Mouse (Mus musculus): ENCODE results near the gene Ntm. TPM values are rescaled to one million over a fixed set of nuclear protein-coding genes. Genes with fewer than 3 reads are reported as not detected.

Ntm gene
- polyA plus RNA-seq, 1 experiment from 2014 or later: 125 TPM

GRCm38 (mm10) chr9:29409216-29409907 is 553.6 kb downstream of the Ntm start:
- Histone ChIP-seq H3K4me3 (replicated peaks) (peak overlapping the region; percentile 49), H3K27ac (no peak overlapping the region), H3K27me3 (peaks cover 32% of the 10 kb centered on the region), H3K4me2 (replicated peaks) (peak overlapping the region; percentile 81), H3K9ac (replicated peaks) (no peak overlapping the region), H3K36me3 (no peaks in the 10 kb centered on the region), H3K4me1 (replicated peaks) (peaks cover 29% of the 10 kb centered on the region), H3K9me3 (no peaks in the 10 kb centered on the region)
- WGBS: 53% methylated on average over 8 of the region's 8 CpGs
- no peak for ATAC-seq

DNA sequence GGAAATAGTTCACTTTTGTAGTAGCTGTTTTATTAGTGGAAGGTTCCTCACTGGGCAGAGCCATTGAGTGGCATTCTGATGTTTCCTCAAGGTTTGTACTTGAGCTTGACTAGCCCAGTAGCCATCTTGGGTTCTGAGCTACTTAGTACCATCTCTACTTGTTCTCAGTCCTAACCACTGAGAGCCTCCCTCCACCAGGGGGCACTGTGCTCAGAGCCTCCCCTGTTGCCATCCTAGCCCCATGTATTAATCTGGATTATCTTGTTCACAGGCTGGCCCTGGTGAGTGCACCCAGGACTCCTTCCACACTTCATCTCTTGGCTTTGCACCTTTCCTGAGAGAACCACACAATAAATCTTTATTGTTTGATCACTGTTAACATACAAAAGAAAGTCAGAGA is 555.0 kb downstream of the Ntm start:
- peaks cover 20% of the 10 kb centered on the region for H3K27me3 ChIP-seq
- H3K4me2 ChIP-seq (replicated peaks): no peak overlapping the region
- H3K9me3 ChIP-seq: no peaks in the 10 kb centered on the region
- H3K9ac ChIP-seq (replicated peaks): no peak overlapping the region
- no peak for ATAC-seq
- H3K27ac ChIP-seq: no peak overlapping the region
- no peaks in the 10 kb centered on the region for H3K36me3 ChIP-seq
- no peak overlapping the region for H3K4me3 ChIP-seq (replicated peaks)
- peaks cover 25% of the 10 kb centered on the region for H3K4me1 ChIP-seq (replicated peaks)

- Histone ChIP-seq H3K27me3 (peaks cover 20% of the 10 kb centered on the region), H3K4me1 (replicated peaks) (peaks cover 19% of the 10 kb centered on the region), H3K9me3 (no peaks in the 10 kb centered on the region), H3K36me3 (no peaks in the 10 kb centered on the region), H3K27ac (no peak overlapping the region), H3K9ac (replicated peaks) (no peak overlapping the region), H3K4me3 (replicated peaks) (no peak overlapping the region), H3K4me2 (replicated peaks) (no peak overlapping the region)
- ATAC-seq: no peak
- 92% methylated on average over 2 of the region's 2 CpGs for WGBS
Measured at GRCm38 (mm10) chr9:29406973-29407372, 556.0 kb downstream of the Ntm start.

- ATAC-seq: no peak
- H3K4me3 ChIP-seq (replicated peaks): no peak overlapping the region
- no peaks in the 10 kb centered on the region for H3K9me3 ChIP-seq
- no peaks in the 10 kb centered on the region for H3K36me3 ChIP-seq
- H3K27ac ChIP-seq: no peak overlapping the region
- WGBS: 95% methylated on average over 1 of the region's 1 CpGs
- H3K4me1 ChIP-seq (replicated peaks): peaks cover 15% of the 10 kb centered on the region
- H3K4me2 ChIP-seq (replicated peaks): no peak overlapping the region
- peaks cover 17% of the 10 kb centered on the region for H3K27me3 ChIP-seq
- H3K9ac ChIP-seq (replicated peaks): no peak overlapping the region
Measured at GRCm38 (mm10) chr9:29406046-29406445, 556.9 kb downstream of the Ntm start.

- 86% methylated on average over 8 of the region's 8 CpGs for WGBS
- no peak overlapping the region for H3K4me2 ChIP-seq (replicated peaks)
Measured at GRCm38 (mm10) chr9:29400151-29400550, 562.8 kb downstream of the Ntm start.

DNA sequence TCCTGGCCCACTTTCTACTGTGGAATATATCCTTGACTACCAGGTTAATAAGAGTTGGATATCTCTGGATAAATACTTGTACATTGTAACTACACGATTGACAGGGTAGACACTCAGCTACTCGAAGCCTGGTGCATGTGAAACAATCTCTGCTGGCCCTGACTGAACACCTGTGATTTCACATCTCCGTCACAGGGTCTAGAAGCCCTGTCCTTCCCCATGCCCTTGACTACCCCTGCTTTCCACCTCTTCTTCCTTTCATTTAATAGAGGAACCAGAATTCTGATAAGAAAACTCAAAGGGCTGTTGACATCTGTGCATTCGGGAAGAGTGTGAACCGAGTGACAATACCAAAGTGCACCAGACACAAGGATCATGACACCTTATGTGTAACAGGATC is 566.8 kb downstream of the Ntm start:
- Histone ChIP-seq H3K36me3 (no peaks in the 10 kb centered on the region), H3K9ac (replicated peaks) (no peak overlapping the region), H3K4me3 (replicated peaks) (no peak overlapping the region), H3K4me1 (replicated peaks) (0 out of 2 replicates have a peak, but pooled peaks cover 2% of the 10 kb centered on the region), H3K27me3 (no peaks in the 10 kb centered on the region), H3K27ac (no peak overlapping the region), H3K4me2 (replicated peaks) (no peak overlapping the region), H3K9me3 (no peaks in the 10 kb centered on the region)
- 93% methylated on average over 5 of the region's 5 CpGs for WGBS
- no peak for ATAC-seq

More at GRCm38 (mm10) chr9:29400151-29400550, 562.8 kb downstream of the Ntm start:
- Histone ChIP-seq H3K9ac (replicated peaks) (no peak overlapping the region), H3K4me3 (replicated peaks) (no peak overlapping the region), H3K36me3 (no peaks in the 10 kb centered on the region), H3K9me3 (no peaks in the 10 kb centered on the region), H3K27ac (no peak overlapping the region), H3K4me1 (replicated peaks) (no peaks in the 10 kb centered on the region), H3K27me3 (no peaks in the 10 kb centered on the region)
- no peak for ATAC-seq

DNA sequence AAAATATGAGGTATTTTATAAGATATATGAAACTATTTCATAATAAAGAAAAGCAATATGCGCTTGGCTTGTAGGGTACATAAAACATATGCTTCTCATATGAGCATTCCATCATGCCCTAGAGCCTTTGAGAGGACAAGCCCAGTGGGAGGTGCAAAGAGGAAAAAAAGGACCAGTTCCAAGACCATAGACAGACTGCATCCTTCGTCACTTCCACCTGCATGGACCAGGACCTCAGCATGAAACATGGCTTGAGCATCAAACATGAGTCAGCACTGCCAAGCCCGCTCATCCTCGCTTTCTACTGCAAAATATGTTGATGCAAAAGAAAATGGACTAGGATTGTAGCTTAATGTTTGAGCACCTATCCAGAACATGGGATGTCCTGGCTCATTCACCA is 569.8 kb downstream of the Ntm start:
- Histone ChIP-seq H3K4me2 (replicated peaks) (no peak overlapping the region), H3K27me3 (no peaks in the 10 kb centered on the region), H3K36me3 (no peaks in the 10 kb centered on the region), H3K27ac (no peak overlapping the region), H3K9ac (replicated peaks) (no peak overlapping the region), H3K4me1 (replicated peaks) (0 out of 2 replicates have a peak, but pooled peaks cover 2% of the 10 kb centered on the region), H3K9me3 (no peaks in the 10 kb centered on the region), H3K4me3 (replicated peaks) (no peak overlapping the region)
- no peak for ATAC-seq
- 90% methylated on average over 4 of the region's 4 CpGs for WGBS

DNA sequence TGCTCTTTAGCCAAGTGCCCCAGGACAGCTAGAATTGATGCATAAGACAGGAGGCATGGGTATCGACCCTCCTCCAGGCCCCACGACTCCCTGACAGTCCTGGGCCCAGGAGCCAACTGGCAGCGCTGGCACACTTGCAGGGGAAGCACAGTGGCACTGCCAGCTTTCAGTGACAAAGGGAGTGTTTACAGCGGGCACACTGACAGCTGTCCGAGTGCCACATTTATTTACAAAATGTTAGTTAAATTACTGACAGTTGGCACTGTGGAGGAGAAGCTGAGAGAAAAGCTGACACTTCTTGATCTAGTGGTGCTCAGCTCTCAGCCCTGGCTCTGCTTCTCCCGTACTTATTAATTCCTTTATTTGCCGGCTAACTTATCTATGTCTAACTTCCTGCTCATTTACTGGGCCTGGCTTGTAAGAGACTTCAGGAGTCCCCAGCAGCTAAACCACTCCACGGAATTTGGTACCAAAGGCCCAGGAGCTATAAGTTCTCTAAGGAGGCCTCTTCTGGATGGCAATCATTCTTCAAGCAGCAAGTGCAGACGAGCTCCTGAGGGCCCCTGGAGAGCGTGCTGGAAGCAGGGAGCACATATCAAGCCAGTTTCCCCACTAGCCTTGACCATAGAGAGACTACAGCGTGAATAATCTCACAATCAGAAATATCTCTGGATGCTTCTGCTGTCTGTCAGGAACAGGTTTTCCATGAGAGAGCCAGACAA is 572.0 kb downstream of the Ntm start:
- Histone ChIP-seq H3K27ac (no peak overlapping the region), H3K4me1 (replicated peaks) (0 out of 2 replicates have a peak, but pooled peaks cover 2% of the 10 kb centered on the region), H3K4me2 (replicated peaks) (no peak overlapping the region), H3K36me3 (no peaks in the 10 kb centered on the region), H3K9ac (replicated peaks) (no peak overlapping the region), H3K4me3 (replicated peaks) (no peak overlapping the region), H3K9me3 (no peaks in the 10 kb centered on the region), H3K27me3 (no peaks in the 10 kb centered on the region)
- 80% methylated on average over 11 of the region's 11 CpGs for WGBS
- no peak for ATAC-seq

DNA sequence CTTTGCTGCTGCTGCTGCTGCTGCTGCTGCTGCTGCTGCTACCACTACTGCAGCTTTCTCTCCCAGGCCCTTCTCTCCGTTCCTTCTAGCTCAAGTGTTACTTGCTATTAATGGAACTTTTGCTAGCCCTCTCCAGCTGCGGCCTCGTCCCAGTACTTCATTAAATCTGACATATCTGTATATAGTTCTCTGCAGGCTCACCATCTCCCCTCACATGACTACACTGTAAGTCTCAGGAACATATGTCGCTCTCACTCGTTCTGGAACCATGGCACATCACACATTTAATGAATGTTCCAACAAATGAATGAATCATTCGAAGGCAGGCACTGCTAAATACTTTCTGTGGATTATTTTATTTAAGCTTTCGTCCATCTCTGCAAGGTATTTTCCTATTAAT is 573.7 kb downstream of the Ntm start:
- Histone ChIP-seq H3K27ac (no peak overlapping the region), H3K36me3 (no peaks in the 10 kb centered on the region), H3K4me3 (replicated peaks) (no peak overlapping the region), H3K27me3 (no peaks in the 10 kb centered on the region), H3K9ac (replicated peaks) (no peak overlapping the region), H3K9me3 (no peaks in the 10 kb centered on the region), H3K4me2 (replicated peaks) (no peak overlapping the region), H3K4me1 (replicated peaks) (0 out of 2 replicates have a peak, but pooled peaks cover 2% of the 10 kb centered on the region)
- no peak for ATAC-seq
- WGBS: 78% methylated on average over 7 of the region's 7 CpGs

GRCm38 (mm10) chr9:29387136-29387535 is 575.8 kb downstream of the Ntm start:
- 0 out of 2 replicates have a peak, but pooled peaks cover 2% of the 10 kb centered on the region for H3K4me1 ChIP-seq (replicated peaks)
- H3K27me3 ChIP-seq: no peaks in the 10 kb centered on the region; the same call in 1 of the 2 replicates
- no peaks in the 10 kb centered on the region for H3K36me3 ChIP-seq
- H3K9ac ChIP-seq (replicated peaks): no peak overlapping the region
- H3K9me3 ChIP-seq: no peaks in the 10 kb centered on the region
- no peak overlapping the region for H3K27ac ChIP-seq
- no peak for ATAC-seq
- 88% methylated on average over 4 of the region's 4 CpGs for WGBS
- H3K4me2 ChIP-seq (replicated peaks): no peak overlapping the region
- H3K4me3 ChIP-seq (replicated peaks): no peak overlapping the region

- Histone ChIP-seq H3K9ac (replicated peaks) (no peak overlapping the region), H3K36me3 (no peaks in the 10 kb centered on the region), H3K4me1 (replicated peaks) (peaks cover 14% of the 10 kb centered on the region), H3K27me3 (no peaks in the 10 kb centered on the region), H3K27ac (no peak overlapping the region), H3K4me3 (replicated peaks) (no peak overlapping the region), H3K4me2 (replicated peaks) (no peak overlapping the region), H3K9me3 (no peaks in the 10 kb centered on the region)
- WGBS: 89% methylated on average over 12 of the region's 12 CpGs
- ATAC-seq: no peak
Measured at GRCm38 (mm10) chr9:29377172-29378002, 585.6 kb downstream of the Ntm start.

DNA sequence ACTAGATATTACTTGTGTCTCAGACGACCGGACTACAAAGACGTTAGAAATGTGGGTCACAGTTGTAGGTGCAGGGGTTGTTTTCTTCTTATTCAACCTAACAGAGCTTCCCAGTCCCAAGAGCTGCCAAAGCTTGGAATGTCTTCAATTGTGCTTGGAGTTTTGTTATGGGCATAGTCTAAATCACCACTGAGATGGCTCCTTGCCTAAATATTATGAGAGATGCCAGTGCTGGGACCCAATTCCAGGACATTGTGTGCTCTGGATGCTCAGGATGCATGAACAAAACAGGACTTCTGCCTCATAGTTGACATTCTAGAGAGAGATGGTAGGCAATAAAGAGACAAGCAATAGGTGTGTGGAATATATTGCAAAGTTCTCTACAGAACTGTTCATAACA is 591.6 kb downstream of the Ntm start:
- no peak for ATAC-seq
- WGBS: 96% methylated on average over 3 of the region's 3 CpGs
- no peak overlapping the region for H3K27ac ChIP-seq
- no peak overlapping the region for H3K4me3 ChIP-seq (replicated peaks)
- no peaks in the 10 kb centered on the region for H3K4me1 ChIP-seq (replicated peaks)
- H3K36me3 ChIP-seq: no peaks in the 10 kb centered on the region
- H3K9ac ChIP-seq (replicated peaks): no peak overlapping the region
- H3K27me3 ChIP-seq: no peaks in the 10 kb centered on the region
- no peaks in the 10 kb centered on the region for H3K9me3 ChIP-seq
- no peak overlapping the region for H3K4me2 ChIP-seq (replicated peaks)
